Mouse (Mus musculus) central nervous system, embryonic 11.5 days (tissue): Measurements from ENCODE around the gene Olfr59. TPM values are rescaled to one million over a fixed set of nuclear protein-coding genes. Genes with fewer than 3 reads are reported as not detected.

Experiments
- polyA plus RNA-seq: library from polyadenylated mRNA; depleted of rRNA; stranded (reverse); fragments of >200 nt; gene quantifications from 2 replicates; pipeline ENCODE4 v1.2.3, GENCODE M21; 2012; rRNA removed

Olfr59 gene
- polyA plus RNA-seq: not detected in 2 replicates

GRCm38 (mm10) chr11:74283436-74283835 is at the start of gene Olfr59:
Olfr59 (plus strand) TSS chr11:74283736.

GRCm38 (mm10) chr11:74259508-74259907 is 24.0 kb upstream of the Olfr59 start, which contains the start of gene Olfr406:
Olfr406 (plus strand) TSS chr11:74259808.

GRCm38 (mm10) chr11:74337931-74338330 is 54.4 kb downstream of the Olfr59 start, which contains the start of gene Olfr410:
Olfr410 (minus strand) TSS chr11:74338031.

Other genes with a start within 250 kb of the Olfr59 start
- not detected in 2 replicates for gene Olfr139, start 227.2 kb upstream of the Olfr59 start, polyA plus RNA-seq
- gene Olfr399, start 227.1 kb upstream of the Olfr59 start, polyA plus RNA-seq: not detected in 2 replicates
- gene Zfp616, start 213.8 kb upstream of the Olfr59 start, polyA plus RNA-seq: not detected in 2 replicates
- not detected in 2 replicates for gene Olfr401, start 170.0 kb upstream of the Olfr59 start, polyA plus RNA-seq
- not detected in 2 replicates for gene Olfr402, start 130.2 kb upstream of the Olfr59 start, polyA plus RNA-seq
- gene Olfr403, start 97.5 kb upstream of the Olfr59 start, polyA plus RNA-seq: not detected in 2 replicates
- not detected in 2 replicates for gene Olfr43, start 72.4 kb upstream of the Olfr59 start, polyA plus RNA-seq
- not detected in 2 replicates for gene Olfr406, start 23.9 kb upstream of the Olfr59 start, polyA plus RNA-seq
- not detected in 2 replicates for gene Olfr410, start 54.3 kb downstream of the Olfr59 start, polyA plus RNA-seq
- not detected in 2 replicates for gene Olfr411, start 68.9 kb downstream of the Olfr59 start, polyA plus RNA-seq
- not detected in 2 replicates for gene Olfr412, start 78.3 kb downstream of the Olfr59 start, polyA plus RNA-seq